Mouse (Mus musculus) forebrain, embryonic 10.5 days (tissue): Measurements from ENCODE around the gene Ksr2. TPM values are rescaled to one million over a fixed set of nuclear protein-coding genes. Genes with fewer than 3 reads are reported as not detected.

Source experiments
- DNase-seq: peaks from one replicate; pipeline ENCODE4 v3.0.0-alpha.2; 2017; ENCODE audit warnings: low spot score; ENCODE audit errors: extremely low spot score
- H3K27ac ChIP-seq: fragments of 300-500 bp; sonication (generic); 2 replicates; pipeline ENCODE4 v1.5.1; 2016; ENCODE audit warnings: mild to moderate bottlenecking
- H3K27me3 ChIP-seq: fragments of 300-500 bp; sonication (generic); 2 replicates; pipeline ENCODE4 v1.6.1; 2016; ENCODE audit warnings: mild to moderate bottlenecking; ENCODE audit not compliant: poor library complexity, severe bottlenecking
- H3K36me3 ChIP-seq: fragments of 300-500 bp; sonication (generic); replicated peaks from 2 replicates; pipeline ENCODE4 v1.6.1; 2016; ENCODE audit warnings: mild to moderate bottlenecking, moderate library complexity
- H3K4me1 ChIP-seq: fragments of 300-500 bp; sonication (generic); 2 replicates; pipeline ENCODE4 v1.6.1; 2016
- H3K4me3 ChIP-seq: fragments of 300-500 bp; sonication (generic); 2 replicates; pipeline ENCODE4 v1.5.1; 2016; ENCODE audit warnings: mild to moderate bottlenecking, moderate library complexity
- H3K9me3 ChIP-seq: fragments of 300-500 bp; sonication (generic); 2 replicates; pipeline ENCODE4 v1.6.1; 2016; ENCODE audit warnings: mild to moderate bottlenecking, moderate library complexity
- WGBS: fragments of 180-500 bp; shearing (Covaris S2); methylation state at CpG from one replicate; pipeline ENCODE4 v1.1.7; 2016; 5-methylcytosine and 5-hydroxymethylcytosine counted together
- polyA plus RNA-seq: library from polyadenylated mRNA; unstranded; fragments of >200 nt; fragmentation: Nextera tagmentation; extraction: Ambion mirVana; gene quantifications from 2 replicates; pipeline ENCODE4 v1.2.1, GENCODE M21; 2016

Gene Ksr2
- polyA plus RNA-seq, 1 experiment from 2014 or later = 0.40 TPM

- no peak for DNase-seq
- H3K4me3 ChIP-seq = no peak overlapping the region
- peak overlapping the region; percentile 25; the same call in 1 of the 2 replicates for H3K27ac ChIP-seq
- no peaks in the 10 kb centered on the region for H3K27me3 ChIP-seq
- WGBS = 65% methylated on average over 8 of the region's 8 CpGs
- H3K36me3 ChIP-seq = no peaks in the 10 kb centered on the region
- peaks cover 58% of the 10 kb centered on the region for H3K4me1 ChIP-seq
- H3K9me3 ChIP-seq = peaks cover 4% of the 10 kb centered on the region; the same call in 1 of the 2 replicates
Measured at GRCm38 (mm10) chr5:117689840-117690239, 276.0 kb downstream of the Ksr2 start.

- Histone ChIP-seq H3K27ac (peak overlapping the region; percentile 65; the same call in 1 of the 2 replicates), H3K4me1 (peaks cover 54% of the 10 kb centered on the region), H3K9me3 (peaks cover 4% of the 10 kb centered on the region; the same call in 1 of the 2 replicates), H3K27me3 (no peaks in the 10 kb centered on the region), H3K36me3 (no peaks in the 10 kb centered on the region), H3K4me3 (no peak overlapping the region)
- WGBS = 85% methylated on average over 7 of the region's 7 CpGs
- DNase-seq = no peak
Measured at GRCm38 (mm10) chr5:117691271-117691670, 277.5 kb downstream of the Ksr2 start.

GRCm38 (mm10) chr5:117693557-117693956 is 279.8 kb downstream of the Ksr2 start:
- H3K9me3 ChIP-seq = peaks cover 4% of the 10 kb centered on the region; the same call in 1 of the 2 replicates

GRCm38 (mm10) chr5:117694632-117695031 is 280.8 kb downstream of the Ksr2 start:
- Histone ChIP-seq H3K4me3 (no peak overlapping the region), H3K36me3 (no peaks in the 10 kb centered on the region), H3K27ac (no peak overlapping the region), H3K9me3 (peaks cover 4% of the 10 kb centered on the region; the same call in 1 of the 2 replicates), H3K4me1 (peaks cover 22% of the 10 kb centered on the region), H3K27me3 (no peaks in the 10 kb centered on the region)
- WGBS = 84% methylated on average over 11 of the region's 11 CpGs
- DNase-seq = no peak

More at GRCm38 (mm10) chr5:117693557-117693956, 279.8 kb downstream of the Ksr2 start:
- whole genome bisulfite sequencing = 77% methylated on average over 3 of the region's 3 CpGs
- Histone ChIP-seq H3K4me3 (no peak overlapping the region), H3K36me3 (no peaks in the 10 kb centered on the region), H3K27ac (0 out of 2 replicates have a peak overlapping the region, but pooled peaks have one; percentile 48), H3K27me3 (no peaks in the 10 kb centered on the region), H3K4me1 (peaks cover 31% of the 10 kb centered on the region)
- no peak for DNase-seq

GRCm38 (mm10) chr5:117696366-117696765 is 282.6 kb downstream of the Ksr2 start:
- no peak for DNase-seq
- H3K27me3 ChIP-seq = no peaks in the 10 kb centered on the region
- no peaks in the 10 kb centered on the region for H3K36me3 ChIP-seq
- H3K9me3 ChIP-seq = peaks cover 4% of the 10 kb centered on the region; the same call in 1 of the 2 replicates
- peaks cover 16% of the 10 kb centered on the region for H3K4me1 ChIP-seq
- no peak overlapping the region for H3K27ac ChIP-seq
- WGBS = 95% methylated on average over 8 of the region's 8 CpGs
- no peak overlapping the region for H3K4me3 ChIP-seq

GRCm38 (mm10) chr5:117697589-117697988 is 283.8 kb downstream of the Ksr2 start:
- 79% methylated on average over 6 of the region's 6 CpGs for WGBS
- Histone ChIP-seq H3K9me3 (peaks cover 4% of the 10 kb centered on the region; the same call in 1 of the 2 replicates), H3K4me3 (no peak overlapping the region), H3K36me3 (no peaks in the 10 kb centered on the region), H3K4me1 (peaks cover 6% of the 10 kb centered on the region; the same call in 1 of the 2 replicates), H3K27me3 (no peaks in the 10 kb centered on the region), H3K27ac (no peak overlapping the region)
- DNase-seq = no peak

- 0 out of 2 replicates have a peak overlapping the region, but pooled peaks have one; percentile 5 for H3K27ac ChIP-seq
- 90% methylated on average over 9 of the region's 9 CpGs for WGBS
- no peaks in the 10 kb centered on the region for H3K27me3 ChIP-seq
- H3K9me3 ChIP-seq = peaks cover 12% of the 10 kb centered on the region
- peaks cover 25% of the 10 kb centered on the region for H3K4me1 ChIP-seq
- no peak overlapping the region for H3K4me3 ChIP-seq
- peaks cover 7% of the 10 kb centered on the region for H3K36me3 ChIP-seq
- DNase-seq = no peak
Measured at GRCm38 (mm10) chr5:117704371-117704770, 290.6 kb downstream of the Ksr2 start.

GRCm38 (mm10) chr5:117706633-117707032 is 292.8 kb downstream of the Ksr2 start:
- Histone ChIP-seq H3K36me3 (peaks cover 7% of the 10 kb centered on the region), H3K9me3 (peaks cover 12% of the 10 kb centered on the region), H3K4me3 (no peak overlapping the region), H3K27ac (no peak overlapping the region; the same call in 1 of the 2 replicates), H3K4me1 (peaks cover 28% of the 10 kb centered on the region), H3K27me3 (no peaks in the 10 kb centered on the region)
- WGBS = 29% methylated on average over 11 of the region's 11 CpGs
- peak; percentile 33 for DNase-seq

GRCm38 (mm10) chr5:117709306-117709705 is 295.5 kb downstream of the Ksr2 start:
- Histone ChIP-seq H3K27ac (0 out of 2 replicates have a peak overlapping the region, but pooled peaks have one; percentile 40), H3K4me3 (no peak overlapping the region), H3K9me3 (peaks cover 12% of the 10 kb centered on the region), H3K4me1 (peaks cover 28% of the 10 kb centered on the region), H3K36me3 (peaks cover 7% of the 10 kb centered on the region), H3K27me3 (no peaks in the 10 kb centered on the region)
- no peak for DNase-seq
- 79% methylated on average over 6 of the region's 6 CpGs for WGBS

- no peak for DNase-seq
- no peak overlapping the region for H3K27ac ChIP-seq
- H3K27me3 ChIP-seq = no peaks in the 10 kb centered on the region
- peaks cover 7% of the 10 kb centered on the region for H3K36me3 ChIP-seq
- H3K4me3 ChIP-seq = no peak overlapping the region
- peaks cover 12% of the 10 kb centered on the region for H3K9me3 ChIP-seq
- 90% methylated on average over 10 of the region's 10 CpGs for WGBS
- H3K4me1 ChIP-seq = peaks cover 15% of the 10 kb centered on the region
Measured at GRCm38 (mm10) chr5:117711636-117712035, 297.8 kb downstream of the Ksr2 start.

GRCm38 (mm10) chr5:117712207-117712606 is 298.4 kb downstream of the Ksr2 start:
- Histone ChIP-seq H3K4me1 (peaks cover 10% of the 10 kb centered on the region), H3K4me3 (no peak overlapping the region), H3K27me3 (no peaks in the 10 kb centered on the region), H3K36me3 (peaks cover 7% of the 10 kb centered on the region), H3K27ac (no peak overlapping the region), H3K9me3 (peaks cover 12% of the 10 kb centered on the region)
- DNase-seq = no peak
- WGBS = 89% methylated on average over 12 of the region's 12 CpGs

- H3K36me3 ChIP-seq = no peaks in the 10 kb centered on the region
- no peaks in the 10 kb centered on the region for H3K9me3 ChIP-seq
- no peak for DNase-seq
- H3K27me3 ChIP-seq = no peaks in the 10 kb centered on the region
- no peaks in the 10 kb centered on the region; the same call in 1 of the 2 replicates for H3K4me1 ChIP-seq
- WGBS = 90% methylated on average over 9 of the region's 9 CpGs
- H3K4me3 ChIP-seq = no peak overlapping the region
- no peak overlapping the region for H3K27ac ChIP-seq
Measured at GRCm38 (mm10) chr5:117717120-117717519, 303.3 kb downstream of the Ksr2 start.

- H3K9me3 ChIP-seq = peaks cover 4% of the 10 kb centered on the region; the same call in 1 of the 2 replicates
- no peak overlapping the region for H3K27ac ChIP-seq
- H3K4me1 ChIP-seq = no peaks in the 10 kb centered on the region; the same call in 1 of the 2 replicates
- H3K4me3 ChIP-seq = no peak overlapping the region
- DNase-seq = no peak
- no peaks in the 10 kb centered on the region for H3K36me3 ChIP-seq
- WGBS = 93% methylated on average over 4 of the region's 4 CpGs
- H3K27me3 ChIP-seq = no peaks in the 10 kb centered on the region
Measured at GRCm38 (mm10) chr5:117723316-117723715, 309.5 kb downstream of the Ksr2 start.
